Mouse (Mus musculus): ENCODE measurements around the gene Gm45713.

- TF ChIP-seq CEBPB (IDR thresholded peaks at IDR 0.05; ENCODE audit: low read depth) (no peak), USF1 (IDR thresholded peaks at IDR 0.05; ENCODE audit: low read depth) (no peak), CTCF (IDR thresholded peaks at IDR 0.05; ENCODE audit: control insufficient read depth, insufficient read depth, insufficient read length) (no peak), MAX (IDR thresholded peaks at IDR 0.05) (no peak), MYOD1 (IDR thresholded peaks at IDR 0.05; ENCODE audit: control insufficient read depth, insufficient read length, low read depth) (no peak), MYOG (IDR thresholded peaks at IDR 0.05; ENCODE audit: control insufficient read depth, extremely low read depth, insufficient read length) (no peak)
Observed at GRCm38 (mm10) chr7:45147267-45147666, 11.2 kb upstream of the Gm45713 start.
